Mouse (Mus musculus) heart, embryonic 12.5 days (tissue): ENCODE data around the gene Cobl. TPM values are rescaled to one million over a fixed set of nuclear protein-coding genes. Genes with fewer than 3 reads are reported as not detected.

Source experiments
- ATAC-seq: fragments of 200-750 bp; cut with Nextera tagmentation; 2 replicates; pipeline ENCODE4 v1.8.0; 2017; ENCODE audit warnings: moderate TSS enrichment, moderate library complexity; ENCODE audit not compliant: insufficient number of reproducible peaks, low FRiP score
- H3K27ac ChIP-seq: fragments of 300-500 bp; sonication (generic); 2 replicates; pipeline ENCODE4 v1.5.1; 2016; ENCODE audit warnings: mild to moderate bottlenecking, moderate library complexity; ENCODE audit not compliant: poor library complexity, severe bottlenecking
- H3K27me3 ChIP-seq: fragments of 300-500 bp; sonication (generic); replicated peaks from 2 replicates; pipeline ENCODE4 v1.6.1; 2016; ENCODE audit warnings: mild to moderate bottlenecking, moderate library complexity
- H3K36me3 ChIP-seq: fragments of 300-500 bp; sonication (generic); 2 replicates; pipeline ENCODE4 v1.6.1; 2016; ENCODE audit warnings: mild to moderate bottlenecking, moderate library complexity
- H3K4me1 ChIP-seq: fragments of 300-500 bp; sonication (generic); replicated peaks from 2 replicates; pipeline ENCODE4 v1.6.1; 2016; ENCODE audit warnings: mild to moderate bottlenecking
- H3K4me2 ChIP-seq: fragments of 300-500 bp; sonication (generic); 2 replicates; pipeline ENCODE4 v1.6.1; 2016; ENCODE audit warnings: mild to moderate bottlenecking, moderate library complexity
- H3K4me3 ChIP-seq: fragments of 300-500 bp; sonication (generic); 2 replicates; pipeline ENCODE4 v1.5.1; 2016; ENCODE audit warnings: mild to moderate bottlenecking
- H3K9ac ChIP-seq: fragments of 300-500 bp; sonication (generic); 2 replicates; pipeline ENCODE4 v1.6.1; 2016; ENCODE audit warnings: mild to moderate bottlenecking, moderate library complexity
- H3K9me3 ChIP-seq: fragments of 300-500 bp; sonication (generic); replicated peaks from 2 replicates; pipeline ENCODE4 v1.6.1; 2016; ENCODE audit warnings: mild to moderate bottlenecking, moderate library complexity
- WGBS: fragments of 180-500 bp; shearing (Covaris S2); methylation state at CpG from one replicate; pipeline ENCODE4 v1.1.7; 2016; 5-methylcytosine and 5-hydroxymethylcytosine counted together
- polyA plus RNA-seq: library from polyadenylated mRNA; unstranded; fragments of >200 nt; fragmentation: Nextera tagmentation; extraction: Ambion mirVana; gene quantifications from 2 replicates; pipeline ENCODE4 v1.2.1, GENCODE M21; 2016

The Cobl gene
- polyA plus RNA-seq, 1 experiment from 2014 or later = 39.4 TPM

- no peaks in the 10 kb centered on the region for H3K27me3 ChIP-seq
- H3K36me3 ChIP-seq = no peaks in the 10 kb centered on the region
- no peaks in the 10 kb centered on the region for H3K9me3 ChIP-seq
- H3K4me1 ChIP-seq = peaks cover 10% of the 10 kb centered on the region
- no peak overlapping the region for H3K9ac ChIP-seq
- no peak overlapping the region for H3K4me2 ChIP-seq
- ATAC-seq = no peak
- WGBS = 89% methylated on average over 5 of the region's 5 CpGs
- H3K4me3 ChIP-seq = no peak overlapping the region
- H3K27ac ChIP-seq = no peak overlapping the region
Observed at GRCm38 (mm10) chr11:12257324-12258118, 207.2 kb downstream of the Cobl start.

- Histone ChIP-seq H3K4me1 (peaks cover 8% of the 10 kb centered on the region; the same call in 1 of the 2 replicates), H3K9me3 (no peaks in the 10 kb centered on the region), H3K27ac (no peak overlapping the region), H3K27me3 (no peaks in the 10 kb centered on the region; the same call in 1 of the 2 replicates), H3K4me2 (no peak overlapping the region), H3K4me3 (no peak overlapping the region), H3K36me3 (no peaks in the 10 kb centered on the region), H3K9ac (no peak overlapping the region)
- 44% methylated on average over 4 of the region's 4 CpGs for WGBS
- ATAC-seq = no peak
Observed at GRCm38 (mm10) chr11:12245327-12245915, 219.3 kb downstream of the Cobl start.

DNA sequence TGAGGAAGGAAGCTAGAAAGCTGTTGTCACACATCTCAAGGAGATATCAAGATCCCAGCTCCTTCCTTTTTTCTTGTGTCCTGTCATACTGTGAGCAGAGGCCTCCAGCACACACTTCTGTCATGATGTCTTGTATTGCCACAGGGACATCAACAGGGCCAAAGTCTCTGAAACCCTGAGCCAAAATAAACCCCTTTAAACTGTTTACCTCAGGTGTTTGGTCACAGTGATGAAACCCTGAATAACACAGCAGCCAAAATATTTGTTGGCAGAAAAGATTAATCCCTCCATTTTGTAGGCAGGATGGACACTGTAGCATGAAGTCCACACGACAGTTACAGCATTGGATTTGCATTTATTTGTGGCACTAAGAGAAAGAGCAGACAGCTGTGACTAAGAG lies 228.4 kb downstream of the Cobl start:
- H3K27me3 ChIP-seq = no peaks in the 10 kb centered on the region
- no peak overlapping the region for H3K9ac ChIP-seq
- ATAC-seq = no peak
- H3K4me1 ChIP-seq = no peaks in the 10 kb centered on the region; the same call in 1 of the 2 replicates
- H3K36me3 ChIP-seq = no peaks in the 10 kb centered on the region
- no peak overlapping the region for H3K4me3 ChIP-seq
- WGBS = 73% methylated on average over 1 of the region's 1 CpGs
- no peaks in the 10 kb centered on the region for H3K9me3 ChIP-seq
- no peak overlapping the region for H3K4me2 ChIP-seq
- no peak overlapping the region for H3K27ac ChIP-seq

GRCm38 (mm10) chr11:12234876-12235275 lies 229.9 kb downstream of the Cobl start:
- ATAC-seq = no peak
- Histone ChIP-seq H3K36me3 (no peaks in the 10 kb centered on the region), H3K9ac (no peak overlapping the region), H3K4me3 (no peak overlapping the region), H3K27me3 (no peaks in the 10 kb centered on the region), H3K9me3 (no peaks in the 10 kb centered on the region), H3K4me1 (peaks cover 2% of the 10 kb centered on the region), H3K4me2 (no peak overlapping the region), H3K27ac (no peak overlapping the region)
- WGBS = 69% methylated on average over 4 of the region's 4 CpGs

DNA sequence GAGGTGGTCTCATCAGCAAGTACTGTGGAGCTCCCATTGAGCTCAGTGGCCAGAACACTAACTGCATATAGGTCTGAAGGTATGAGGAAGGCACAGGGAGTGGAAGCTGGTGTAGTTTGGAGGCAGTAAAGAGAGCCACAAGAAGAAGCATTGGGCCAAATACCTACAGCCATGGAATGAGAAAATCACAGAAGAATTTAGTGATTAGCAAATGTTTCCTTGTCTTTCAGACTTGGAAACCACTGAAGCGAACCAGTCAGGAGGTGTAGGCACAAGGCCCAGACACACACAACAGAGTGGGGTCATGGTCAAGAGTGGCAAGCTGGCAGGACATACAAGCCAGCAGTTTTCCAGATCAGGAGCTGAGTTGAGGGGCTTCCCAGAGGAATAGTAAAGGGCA lies 230.6 kb downstream of the Cobl start:
- no peak for ATAC-seq
- Histone ChIP-seq H3K9me3 (no peaks in the 10 kb centered on the region), H3K4me3 (no peak overlapping the region), H3K27me3 (no peaks in the 10 kb centered on the region), H3K4me2 (no peak overlapping the region), H3K27ac (no peak overlapping the region), H3K9ac (no peak overlapping the region), H3K4me1 (peaks cover 9% of the 10 kb centered on the region), H3K36me3 (no peaks in the 10 kb centered on the region)
- WGBS = 75% methylated on average over 1 of the region's 1 CpGs

GRCm38 (mm10) chr11:12232743-12233125 lies 232.0 kb downstream of the Cobl start:
- no peak overlapping the region for H3K4me3 ChIP-seq
- no peak for ATAC-seq
- no peak overlapping the region for H3K27ac ChIP-seq
- H3K4me1 ChIP-seq = peaks cover 13% of the 10 kb centered on the region
- H3K9me3 ChIP-seq = no peaks in the 10 kb centered on the region
- WGBS = 72% methylated on average over 3 of the region's 3 CpGs
- no peaks in the 10 kb centered on the region for H3K27me3 ChIP-seq
- no peak overlapping the region for H3K4me2 ChIP-seq
- no peak overlapping the region for H3K9ac ChIP-seq
- no peaks in the 10 kb centered on the region for H3K36me3 ChIP-seq

GRCm38 (mm10) chr11:12232041-12232742 lies 232.6 kb downstream of the Cobl start:
- no peaks in the 10 kb centered on the region for H3K9me3 ChIP-seq
- peaks cover 19% of the 10 kb centered on the region for H3K4me1 ChIP-seq
- no peak overlapping the region for H3K4me3 ChIP-seq
- no peaks in the 10 kb centered on the region for H3K36me3 ChIP-seq
- no peak overlapping the region for H3K4me2 ChIP-seq
- no peak overlapping the region for H3K9ac ChIP-seq
- WGBS = 75% methylated on average over 10 of the region's 10 CpGs
- no peaks in the 10 kb centered on the region for H3K27me3 ChIP-seq
- ATAC-seq = no peak
- H3K27ac ChIP-seq = no peak overlapping the region

DNA sequence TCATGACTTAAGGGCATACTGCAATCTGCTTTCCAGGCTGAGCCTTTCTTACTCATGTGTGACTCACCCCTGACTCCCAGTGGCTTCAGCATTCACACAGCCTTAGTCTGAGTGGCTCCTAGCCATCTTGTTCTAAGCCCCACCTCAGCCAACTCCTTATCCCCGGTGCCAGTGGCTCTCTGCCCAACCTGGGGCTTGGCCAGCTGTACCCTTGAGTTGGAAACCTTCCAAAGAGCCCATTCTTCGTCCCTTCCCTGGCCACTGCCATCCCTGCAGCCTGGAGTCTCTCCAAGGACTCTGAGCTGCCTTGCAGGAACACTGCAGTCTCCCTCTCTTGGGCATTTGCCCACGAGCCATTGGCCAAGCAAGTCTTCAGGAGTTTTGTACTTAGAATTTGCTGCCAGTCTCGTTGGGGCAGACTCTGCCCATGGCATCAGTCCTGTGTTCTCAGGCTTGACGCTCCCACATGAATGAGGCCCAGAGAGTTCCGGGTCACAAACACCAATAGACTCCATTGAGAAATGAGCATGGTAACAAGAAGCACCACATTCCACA lies 233.2 kb downstream of the Cobl start:
- Histone ChIP-seq H3K9me3 (no peaks in the 10 kb centered on the region), H3K36me3 (no peaks in the 10 kb centered on the region), H3K4me1 (peaks cover 20% of the 10 kb centered on the region), H3K27ac (no peak overlapping the region), H3K4me2 (no peak overlapping the region), H3K4me3 (no peak overlapping the region), H3K27me3 (no peaks in the 10 kb centered on the region), H3K9ac (no peak overlapping the region)
- ATAC-seq = peak; percentile 37; the same call in 1 of the 2 replicates
- 75% methylated on average over 6 of the region's 6 CpGs for WGBS

DNA sequence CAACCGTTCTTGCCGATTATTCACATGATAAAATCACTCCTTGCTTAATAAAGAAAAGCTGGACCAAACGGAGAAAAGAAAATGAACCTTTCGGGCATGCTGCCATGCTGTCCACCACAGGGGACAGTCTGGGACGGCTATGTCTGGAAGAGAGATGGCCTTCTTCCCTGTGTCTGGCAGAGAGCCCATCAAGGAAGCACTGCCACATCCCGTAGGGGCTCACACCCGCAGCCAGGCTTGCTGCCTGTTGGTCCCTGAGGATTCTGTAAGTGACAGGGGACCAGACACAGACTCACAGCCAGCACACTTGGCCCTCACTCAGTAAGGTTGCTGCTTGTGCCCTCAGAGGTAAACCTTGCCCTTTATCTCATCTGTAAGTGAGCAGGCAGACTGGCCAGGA lies 235.3 kb downstream of the Cobl start:
- Histone ChIP-seq H3K36me3 (no peaks in the 10 kb centered on the region), H3K27me3 (no peaks in the 10 kb centered on the region), H3K4me1 (peaks cover 20% of the 10 kb centered on the region), H3K27ac (no peak overlapping the region), H3K9me3 (no peaks in the 10 kb centered on the region), H3K4me2 (no peak overlapping the region), H3K9ac (no peak overlapping the region), H3K4me3 (no peak overlapping the region)
- no peak for ATAC-seq
- 57% methylated on average over 7 of the region's 7 CpGs for WGBS

DNA sequence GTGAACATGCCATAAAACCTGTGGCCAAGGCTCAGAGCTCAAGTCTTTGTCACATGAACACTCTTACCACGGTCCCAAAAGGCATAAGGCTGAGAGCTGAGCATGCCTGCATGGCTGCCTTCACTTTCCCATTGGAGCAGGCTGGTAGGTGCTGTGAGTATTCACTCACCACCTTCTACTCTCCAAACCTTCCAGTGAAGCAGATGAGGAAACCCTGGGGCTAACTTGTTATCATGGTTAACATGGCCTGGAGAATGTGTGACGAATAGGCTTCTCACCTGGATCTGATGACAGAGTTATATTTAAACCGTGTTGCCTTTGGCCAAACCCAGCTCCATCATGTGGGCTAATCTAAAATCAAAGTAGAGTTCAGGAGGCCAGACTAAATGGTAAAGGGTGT lies 237.4 kb downstream of the Cobl start:
- H3K4me1 ChIP-seq = peaks cover 20% of the 10 kb centered on the region
- 41% methylated on average over 3 of the region's 3 CpGs for WGBS
- H3K9ac ChIP-seq = no peak overlapping the region
- H3K27me3 ChIP-seq = no peaks in the 10 kb centered on the region
- no peak overlapping the region for H3K4me3 ChIP-seq
- H3K4me2 ChIP-seq = no peak overlapping the region
- peak; percentile 63; the same call in 1 of the 2 replicates for ATAC-seq
- H3K36me3 ChIP-seq = no peaks in the 10 kb centered on the region
- H3K27ac ChIP-seq = peak overlapping the region; percentile 41; the same call in 1 of the 2 replicates
- H3K9me3 ChIP-seq = no peaks in the 10 kb centered on the region
